Mouse (Mus musculus) MEL-GATA-1-ER (cell line): Measurements from ENCODE around the gene Plscr4.

Experiments used
- DNase-seq: peaks from one replicate; pipeline ENCODE4 v3.0.0-alpha.2; 2012; ENCODE audit warnings: low read depth; ENCODE audit errors: extremely low read depth

Gene Plscr4

GRCm38 (mm10) chr9:92457261-92458058, at the start of gene Plscr4:
Plscr4 (plus strand) TSS chr9:92457373.
- DNase-seq, result no peak

GRCm38 (mm10) chr9:92410225-92410624, 46.9 kb upstream of the Plscr4 start:
- no peak for DNase-seq

GRCm38 (mm10) chr9:92412045-92412444, 45.1 kb upstream of the Plscr4 start:
- no peak for DNase-seq

GRCm38 (mm10) chr9:92413684-92414083, 43.5 kb upstream of the Plscr4 start:
- DNase-seq, result no peak

- DNase-seq, result no peak
Measured at GRCm38 (mm10) chr9:92437781-92438180, 19.4 kb upstream of the Plscr4 start.

- DNase-seq, result no peak
Measured at GRCm38 (mm10) chr9:92441468-92441867, 15.7 kb upstream of the Plscr4 start.

- DNase-seq, result no peak
Measured at GRCm38 (mm10) chr9:92444536-92444935, 12.6 kb upstream of the Plscr4 start.

GRCm38 (mm10) chr9:92456605-92457004, 568 bp upstream of the Plscr4 start:
- DNase-seq, result no peak

- no peak for DNase-seq
Measured at GRCm38 (mm10) chr9:92458059-92458402, 858 bp downstream of the Plscr4 start.

- DNase-seq, result no peak
Measured at GRCm38 (mm10) chr9:92458418-92458817, 1.2 kb downstream of the Plscr4 start.

- no peak for DNase-seq
Measured at GRCm38 (mm10) chr9:92467724-92468123, 10.6 kb downstream of the Plscr4 start.

- DNase-seq, result no peak
Measured at GRCm38 (mm10) chr9:92472256-92472855, 15.2 kb downstream of the Plscr4 start.

GRCm38 (mm10) chr9:92473178-92473577, 16.0 kb downstream of the Plscr4 start:
- DNase-seq, result no peak

- DNase-seq, result no peak
Measured at GRCm38 (mm10) chr9:92474244-92474643, 17.1 kb downstream of the Plscr4 start.

- no peak for DNase-seq
Measured at GRCm38 (mm10) chr9:92481663-92482062, 24.5 kb downstream of the Plscr4 start.

- DNase-seq, result no peak
Measured at GRCm38 (mm10) chr9:92482551-92482950, 25.4 kb downstream of the Plscr4 start.

- DNase-seq, result no peak
Measured at GRCm38 (mm10) chr9:92484710-92485267, 27.6 kb downstream of the Plscr4 start.

- DNase-seq, result no peak
Measured at GRCm38 (mm10) chr9:92489857-92490256, 32.7 kb downstream of the Plscr4 start.

GRCm38 (mm10) chr9:92490319-92490718, 33.1 kb downstream of the Plscr4 start:
- DNase-seq, result no peak

GRCm38 (mm10) chr9:92491274-92491673, 34.1 kb downstream of the Plscr4 start:
- no peak for DNase-seq

- DNase-seq, result peak; percentile 34
Measured at GRCm38 (mm10) chr9:92499710-92500410, 42.7 kb downstream of the Plscr4 start.

- DNase-seq, result no peak
Measured at GRCm38 (mm10) chr9:92504256-92504655, 47.1 kb downstream of the Plscr4 start.
